Mouse (Mus musculus): ENCODE data around the gene Cmtm1.

- no peak for TF ChIP-seq CTCF (IDR thresholded peaks at IDR 0.05; ENCODE audit: extremely low read depth, insufficient read depth, low read length)
- no peak for TF ChIP-seq POLR2A (IDR thresholded peaks at IDR 0.05; ENCODE audit: extremely low read depth, insufficient read depth, low read length)
These were observed 23.8 kb upstream of the Cmtm1 start for GRCm38 (mm10) chr8:104333786-104334185.
